Mouse (Mus musculus) ES-CJ7 (cell line): ENCODE results near the gene Zfp36l2.
"Not testable (repeated sequence)": the region's sequence is repeated elsewhere in the genome, so short reads cannot be mapped to it uniquely, and the experiment has no call there.

Experiments used
- DNase-seq: peaks from one replicate; pipeline ENCODE4 v3.0.0; 2011; ENCODE audit warnings: low read depth, low spot score

Zfp36l2 gene

DNA sequence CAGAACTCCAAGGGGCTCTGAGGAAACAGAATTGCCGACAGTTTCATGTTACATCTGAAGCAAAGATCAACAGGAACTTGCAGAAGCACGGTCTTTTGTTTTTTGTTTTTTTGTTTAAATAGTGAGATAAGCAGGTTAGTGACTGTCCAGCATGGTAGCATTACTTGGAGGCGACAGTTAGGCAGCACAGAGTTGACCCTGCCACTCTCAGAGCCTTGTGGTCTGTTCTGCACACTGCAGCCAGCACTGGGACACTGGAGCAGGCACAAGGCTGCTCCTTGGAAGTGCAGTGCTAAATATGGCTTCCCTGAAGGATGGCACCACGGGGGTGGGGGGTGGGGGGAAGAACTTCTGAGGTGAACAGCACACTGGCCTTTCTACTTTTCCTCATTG lies 7.3 kb upstream of the Zfp36l2 start:
- no peak for DNase-seq

DNA sequence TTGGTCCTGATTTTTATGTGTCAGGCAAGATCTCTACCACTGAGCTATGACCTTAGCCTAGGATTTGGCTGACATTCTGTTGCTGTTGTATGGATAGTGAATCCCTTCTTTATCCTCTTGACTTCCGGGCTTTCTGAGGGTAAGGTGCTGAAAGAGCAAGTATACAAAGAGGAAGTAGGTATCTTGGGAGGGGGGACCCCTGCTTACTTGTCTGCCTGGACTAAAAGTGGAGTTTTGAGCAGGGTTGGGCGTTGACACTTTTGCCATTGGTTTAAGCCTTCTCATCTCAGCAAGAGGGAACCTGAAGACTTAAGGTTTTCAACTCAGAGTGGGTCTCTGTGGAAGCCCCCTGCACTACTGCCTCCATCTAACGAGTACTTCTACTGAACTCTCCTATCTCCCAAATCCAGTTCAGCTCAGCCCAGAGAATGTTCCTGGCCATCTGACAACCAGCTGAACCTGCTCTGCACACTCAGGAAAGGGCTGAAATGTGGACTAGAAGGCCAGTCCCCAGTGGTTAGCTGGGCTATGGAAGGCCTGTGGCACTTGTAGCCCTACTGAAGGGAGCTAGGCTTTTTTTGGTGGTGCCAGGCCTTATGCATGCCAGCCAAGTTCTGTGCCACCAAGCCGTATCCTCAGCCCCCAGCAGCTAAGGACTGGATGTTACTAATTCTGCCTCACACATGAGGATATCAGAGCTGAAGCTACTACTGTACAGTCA lies 6.7 kb upstream of the Zfp36l2 start:
- no peak for DNase-seq

DNA sequence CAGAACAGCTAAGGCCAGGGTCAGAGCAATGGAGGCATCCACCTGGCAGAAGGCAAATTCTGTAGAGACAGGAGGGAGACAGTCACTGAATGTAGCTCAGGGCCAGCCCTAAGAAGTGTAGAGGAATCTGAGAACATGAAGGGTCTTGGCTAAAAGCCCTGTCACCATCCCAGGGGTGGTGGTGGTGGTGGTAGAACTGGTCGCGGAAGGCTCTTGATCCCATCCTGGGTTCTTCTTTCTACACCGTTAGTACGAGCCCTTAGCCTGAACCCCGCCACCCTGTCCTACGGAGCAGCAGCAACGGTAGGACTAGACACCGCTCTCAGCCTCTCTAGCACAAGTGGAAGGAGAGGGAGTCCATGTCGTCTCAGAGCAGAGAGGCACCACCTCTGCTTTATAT lies 5.7 kb upstream of the Zfp36l2 start:
- DNase-seq: no peak

DNA sequence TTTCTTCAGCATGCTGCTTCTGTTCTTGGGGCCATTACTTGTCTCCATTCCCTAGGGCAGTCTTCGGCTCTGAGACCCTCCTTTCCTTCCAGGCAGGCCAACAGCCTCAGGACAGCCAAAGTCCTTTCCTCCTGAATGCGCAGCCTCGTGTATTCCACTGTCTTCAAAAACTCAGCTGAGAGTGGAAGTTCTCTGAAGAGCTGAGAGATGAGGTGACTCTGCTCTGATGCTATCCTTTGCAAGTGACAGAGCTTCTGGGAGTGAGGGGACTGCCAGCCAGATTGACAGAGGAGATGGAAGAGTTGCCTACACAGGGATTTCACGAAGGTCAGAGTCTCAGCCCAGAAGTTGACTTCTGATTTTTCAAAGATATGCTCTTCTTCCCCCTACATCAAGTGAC lies 4.2 kb upstream of the Zfp36l2 start:
- no peak for DNase-seq

DNA sequence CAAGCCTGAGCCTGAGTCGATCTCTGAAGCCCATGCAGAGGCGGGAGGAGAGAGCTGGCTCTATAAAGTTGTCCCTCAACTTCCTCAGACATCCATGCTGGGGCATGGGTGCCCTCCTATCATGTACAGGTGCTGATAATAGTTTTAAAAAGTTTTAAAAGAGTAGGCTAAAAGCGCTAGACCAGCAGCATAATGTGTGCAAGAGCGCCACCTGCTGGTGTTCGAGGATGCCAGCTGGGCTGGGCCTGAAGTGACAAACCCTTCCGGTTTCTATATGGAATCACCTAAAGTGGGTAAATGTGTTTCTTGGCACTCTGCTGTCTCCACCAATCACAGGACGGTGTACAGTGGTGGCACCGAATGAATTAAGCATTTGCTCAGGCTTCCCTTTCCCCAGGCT lies 3.1 kb upstream of the Zfp36l2 start:
- DNase-seq: peak; percentile 60

DNA sequence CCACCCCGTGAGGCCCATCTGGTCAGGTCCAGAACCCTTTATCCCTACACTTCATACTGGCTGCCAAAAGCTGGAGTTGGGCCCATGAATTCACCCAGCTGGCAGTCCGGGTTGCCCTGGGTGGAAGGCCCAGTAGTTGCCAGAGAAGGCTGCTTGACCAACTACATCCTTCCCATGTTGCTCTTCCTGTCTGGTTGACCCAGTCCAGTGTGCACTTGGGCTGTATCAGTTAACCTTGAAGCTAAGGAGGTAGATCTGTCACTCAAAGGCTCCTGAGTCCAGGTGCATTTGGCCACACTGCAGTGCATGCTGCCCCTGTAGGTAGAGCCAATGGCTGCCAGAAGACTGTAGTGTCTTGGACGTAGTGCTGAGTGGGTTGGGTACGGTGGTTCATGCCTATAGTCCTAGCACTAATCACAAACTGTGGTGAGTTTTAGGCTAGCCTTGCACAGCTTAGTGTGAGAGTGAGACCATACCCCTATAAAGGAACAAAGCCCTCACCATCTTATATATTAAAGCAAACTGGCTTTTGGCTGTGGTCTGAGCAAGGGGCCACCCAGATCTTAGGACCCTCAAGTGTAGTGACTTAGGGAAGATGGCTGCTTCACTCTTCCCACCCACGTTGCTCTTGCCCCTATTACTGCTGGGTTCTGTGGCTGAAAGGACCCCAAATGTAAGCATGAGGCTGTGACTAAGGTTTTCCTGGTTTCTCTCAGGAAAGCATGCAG lies 1.5 kb upstream of the Zfp36l2 start:
- no peak for DNase-seq

DNA sequence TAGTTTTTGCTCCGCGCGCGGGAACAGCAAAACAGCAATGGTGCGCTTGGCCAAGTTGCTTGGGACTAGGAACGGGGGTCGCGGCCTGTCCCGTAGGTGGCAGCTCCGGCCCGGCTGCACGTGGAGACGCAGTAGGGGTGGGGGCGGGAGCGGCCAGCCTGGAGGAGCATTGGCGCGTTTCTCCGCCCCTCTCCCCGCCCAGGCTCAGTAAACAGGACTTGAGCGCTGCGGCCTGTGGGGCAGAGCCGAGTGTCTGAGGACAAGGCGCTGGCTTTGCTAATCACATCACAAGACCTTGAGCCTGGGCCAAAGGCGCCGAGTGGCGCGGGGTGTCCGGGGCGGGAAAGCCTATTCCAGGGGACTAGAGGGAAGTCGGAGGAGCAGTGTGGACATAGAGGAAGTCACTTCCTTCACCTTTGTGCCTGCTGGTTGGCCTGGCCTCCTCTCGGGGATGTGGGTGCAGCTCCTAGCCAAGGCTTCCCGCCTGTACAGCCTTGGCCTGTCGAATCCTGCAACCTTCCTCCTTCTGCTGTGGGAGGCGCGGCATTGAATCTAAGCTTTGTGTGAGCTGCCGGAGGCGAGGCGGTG lies 721 bp upstream of the Zfp36l2 start:
- peak; percentile 91 for DNase-seq

DNA sequence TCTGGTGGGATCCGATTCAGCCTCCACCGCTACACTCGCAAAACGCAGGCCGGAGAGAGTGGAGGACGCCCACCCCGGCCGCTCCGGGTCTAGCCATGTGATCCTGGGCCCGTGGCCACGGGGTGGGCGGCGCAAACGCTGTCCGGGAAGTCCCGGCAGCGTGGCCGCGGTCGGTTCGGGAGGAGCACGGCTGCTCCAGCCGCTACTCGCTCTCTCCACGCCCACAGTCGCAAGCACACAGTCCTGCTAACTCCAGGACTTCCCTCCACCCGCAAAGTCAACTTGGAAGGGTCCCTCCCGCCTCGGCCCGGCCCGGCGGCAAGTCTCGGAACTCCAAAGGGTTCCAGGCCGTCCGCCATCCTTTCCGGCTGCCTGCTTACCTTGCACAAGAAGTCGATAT lies 483 bp downstream of the Zfp36l2 start:
- DNase-seq: not testable (repeated sequence)

DNA sequence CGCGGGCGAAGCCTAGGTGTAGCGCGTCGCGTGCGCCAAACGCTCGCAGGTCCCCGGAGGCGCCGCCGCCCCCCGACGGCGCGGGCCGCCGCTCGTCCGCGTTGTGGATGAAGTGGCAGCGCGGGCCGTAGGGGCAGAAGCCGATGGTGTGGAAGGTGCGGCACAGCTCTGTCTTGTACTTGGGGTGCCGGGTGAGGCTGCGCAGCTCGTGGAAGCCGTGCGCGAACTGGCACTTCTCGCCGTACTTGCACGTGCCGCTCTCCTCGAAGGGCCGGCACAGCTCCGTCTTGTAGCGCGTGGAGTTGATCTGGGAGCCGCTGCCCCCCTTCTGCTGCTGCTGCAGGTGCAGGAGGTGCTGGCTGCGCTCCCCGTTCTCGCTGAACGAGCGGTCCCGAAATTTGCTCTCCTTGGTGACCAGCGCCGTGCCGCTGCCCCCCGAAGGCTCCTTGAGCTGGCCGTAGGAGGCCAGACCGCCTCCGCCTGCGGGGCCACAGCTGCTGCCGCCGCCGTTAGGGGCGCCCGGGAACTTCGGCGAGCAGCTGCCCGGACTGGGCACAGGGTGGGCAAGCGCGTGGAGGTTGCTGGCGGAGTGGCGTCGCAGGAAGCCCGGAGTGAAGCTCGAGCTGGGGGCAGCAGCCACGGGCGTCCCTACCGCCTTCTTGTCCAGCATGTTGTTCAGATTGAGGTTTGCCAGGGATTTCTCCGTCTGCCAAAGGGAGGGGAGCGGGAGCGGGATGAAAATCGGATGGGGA lies 1.1 kb downstream of the Zfp36l2 start:
- DNase-seq: peak; percentile 35

DNA sequence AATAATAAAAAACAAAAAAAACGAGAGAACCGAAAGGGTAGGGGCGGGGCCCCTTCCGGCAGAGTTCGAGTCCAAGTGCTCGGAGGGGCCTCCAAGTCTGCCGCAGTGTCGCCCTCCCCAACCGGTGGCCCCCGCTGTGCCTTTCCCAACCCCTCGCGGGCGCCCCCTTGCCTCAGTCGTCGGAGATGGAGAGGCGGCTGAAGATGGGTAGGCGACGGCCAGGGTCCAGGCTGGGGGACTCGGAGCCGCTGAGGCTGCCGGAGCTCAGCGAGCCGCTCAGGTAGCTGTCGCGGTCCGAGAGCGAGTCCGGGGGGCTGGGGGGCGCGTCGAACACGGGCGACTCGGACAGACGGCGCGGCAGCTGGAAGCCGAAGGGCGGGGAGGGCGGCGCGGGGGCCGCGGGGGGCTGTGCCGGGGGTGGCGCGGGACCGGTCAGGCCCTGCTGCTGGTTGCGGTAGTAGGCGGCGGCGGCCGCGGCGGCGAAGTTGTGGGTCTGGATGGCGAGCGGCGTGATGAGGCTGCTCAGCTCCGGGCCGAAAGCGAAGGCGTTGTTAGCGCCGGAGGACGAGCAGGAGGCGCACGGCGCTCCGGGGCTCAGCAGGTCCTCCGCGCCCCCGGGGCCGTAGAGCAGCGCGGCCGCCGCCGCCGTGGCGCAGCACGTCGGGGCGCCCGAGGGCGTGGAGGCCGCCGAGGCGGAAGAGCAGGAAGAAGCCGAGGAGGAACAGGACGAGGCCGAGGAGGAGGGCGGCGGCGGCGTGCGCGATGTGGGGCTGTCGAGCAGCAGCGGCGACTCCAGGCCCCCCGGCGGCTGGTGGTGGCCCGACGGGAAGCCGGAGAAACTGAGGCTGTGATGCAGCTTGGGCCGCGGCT lies 1.9 kb downstream of the Zfp36l2 start:
- peak; percentile 53 for DNase-seq

DNA sequence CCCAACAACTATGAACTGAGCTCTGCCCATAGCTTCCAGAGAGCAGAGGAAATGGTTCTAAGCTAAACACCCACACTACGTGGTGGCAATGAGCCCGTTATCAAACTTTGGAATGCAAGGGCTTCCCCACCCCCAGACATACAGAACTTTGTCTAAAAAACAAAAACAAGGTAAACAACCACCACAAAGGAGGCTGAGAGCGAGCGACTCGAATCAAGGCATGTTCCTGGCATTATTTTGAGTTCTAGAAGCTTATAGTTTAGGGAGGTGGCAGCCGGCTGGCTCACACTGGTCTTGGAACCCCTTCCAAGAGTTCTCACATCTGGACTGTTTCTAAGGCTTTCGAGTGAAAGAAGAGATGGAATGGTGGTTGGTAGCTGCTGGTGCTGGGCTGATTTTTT lies 2.7 kb downstream of the Zfp36l2 start:
- DNase-seq: no peak

DNA sequence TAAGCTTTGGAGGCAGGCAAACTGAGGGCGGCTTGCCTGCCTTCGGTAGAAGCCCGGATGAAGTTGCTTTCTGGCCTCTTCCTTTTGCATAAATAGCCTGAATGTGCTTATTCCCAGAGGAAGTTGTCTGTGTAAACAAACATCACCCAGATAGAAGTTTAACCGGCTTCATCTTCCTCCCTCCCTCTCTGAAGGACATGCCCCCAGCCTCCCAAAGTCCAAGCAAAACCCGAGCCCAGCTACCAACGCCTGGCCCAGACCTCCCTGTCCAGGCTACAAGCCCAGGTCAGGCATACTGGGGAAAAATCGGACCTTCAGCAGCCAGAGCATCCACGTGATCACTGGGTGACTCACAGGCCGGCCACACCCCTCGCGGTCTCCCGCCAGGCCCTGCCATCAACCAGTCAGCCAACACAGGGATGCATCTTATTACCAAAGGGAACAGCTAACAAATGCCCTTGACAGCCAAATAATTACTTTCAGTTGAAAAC lies 4.4 kb downstream of the Zfp36l2 start:
- peak; percentile 90 for DNase-seq

DNA sequence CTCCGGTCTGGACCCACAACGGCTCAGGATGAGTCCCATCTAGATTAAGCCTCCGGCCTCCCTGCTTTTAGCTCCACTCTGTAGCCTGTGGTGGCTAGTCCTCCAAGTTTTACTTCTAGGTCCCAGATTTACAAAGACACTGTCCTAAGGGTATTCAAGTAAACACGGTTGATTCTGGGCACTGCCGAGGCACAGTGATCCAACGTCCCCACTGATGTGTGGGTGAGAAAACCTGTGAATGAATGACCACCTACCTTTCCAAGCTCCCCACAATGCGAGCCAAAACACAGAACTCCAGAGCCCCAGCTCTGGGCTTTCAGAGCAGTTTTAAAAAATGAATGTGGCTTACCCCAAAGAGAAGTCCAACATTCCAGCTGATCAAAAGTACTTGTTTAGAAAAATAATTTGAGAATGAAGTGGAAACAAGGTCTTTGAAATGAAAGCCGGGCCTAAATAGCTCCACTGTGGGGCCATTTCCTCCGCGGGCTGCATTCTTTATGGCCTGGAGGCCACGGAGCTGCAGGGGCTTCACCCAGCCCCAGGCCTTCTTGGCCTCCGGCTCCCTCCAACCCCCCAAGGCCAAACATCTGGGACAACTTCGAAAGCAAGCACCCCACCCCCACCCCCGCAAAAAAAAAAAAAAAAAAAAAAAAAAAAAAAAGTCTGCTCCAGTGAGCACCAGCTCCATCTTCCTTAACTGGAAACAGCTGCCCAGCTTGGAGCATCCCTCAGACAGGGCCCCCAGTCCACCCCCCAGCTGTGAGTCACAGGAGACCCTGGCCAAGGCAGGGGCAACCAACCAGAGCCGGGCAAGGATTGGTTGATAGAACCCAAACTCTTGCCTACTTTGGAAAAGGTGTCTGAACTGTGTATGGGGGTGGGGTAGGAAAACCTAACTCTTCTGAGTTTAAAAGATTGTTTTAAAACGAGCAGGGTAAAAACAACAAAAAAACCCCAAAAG lies 5.2 kb downstream of the Zfp36l2 start:
- peak; percentile 39 for DNase-seq

DNA sequence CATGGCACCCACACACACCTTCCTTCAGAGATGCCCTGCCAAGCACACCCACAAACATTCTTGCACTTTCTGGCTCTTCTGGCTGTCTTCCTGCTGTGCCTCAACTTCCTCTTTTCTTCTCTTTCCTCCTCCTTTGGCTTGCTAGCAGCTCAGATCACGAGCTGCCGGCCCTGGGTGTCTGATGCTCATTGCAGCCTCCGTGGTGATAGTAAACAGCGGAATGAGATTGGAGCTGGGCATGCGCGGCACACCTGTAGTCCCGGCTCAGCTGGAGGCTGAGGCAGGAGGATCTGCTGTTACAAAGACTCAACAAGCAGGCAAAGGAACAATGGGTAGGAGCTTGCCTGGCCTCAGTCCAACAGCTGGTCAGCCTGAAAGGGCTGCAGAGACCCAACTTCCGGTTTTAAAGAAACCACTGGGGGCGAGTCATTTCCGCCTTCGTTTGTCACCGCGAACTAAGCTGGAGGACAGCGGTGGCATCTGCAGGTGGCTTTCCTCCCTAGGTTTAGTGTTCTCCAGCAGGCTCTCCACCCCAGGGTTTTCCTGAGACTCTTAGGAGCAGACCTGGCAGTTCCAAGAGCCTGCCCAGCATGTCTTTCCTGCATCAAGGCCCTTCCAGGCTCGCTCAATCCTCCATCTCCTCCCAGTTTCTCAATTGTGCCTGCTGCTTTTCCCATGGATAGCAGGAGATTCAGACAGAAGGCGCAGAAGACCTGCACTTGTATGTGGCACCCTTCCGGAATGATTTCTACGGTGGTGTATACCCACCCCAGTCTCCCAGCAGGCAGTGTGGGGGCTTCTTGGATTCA lies 6.0 kb downstream of the Zfp36l2 start:
- peak; percentile 72 for DNase-seq

DNA sequence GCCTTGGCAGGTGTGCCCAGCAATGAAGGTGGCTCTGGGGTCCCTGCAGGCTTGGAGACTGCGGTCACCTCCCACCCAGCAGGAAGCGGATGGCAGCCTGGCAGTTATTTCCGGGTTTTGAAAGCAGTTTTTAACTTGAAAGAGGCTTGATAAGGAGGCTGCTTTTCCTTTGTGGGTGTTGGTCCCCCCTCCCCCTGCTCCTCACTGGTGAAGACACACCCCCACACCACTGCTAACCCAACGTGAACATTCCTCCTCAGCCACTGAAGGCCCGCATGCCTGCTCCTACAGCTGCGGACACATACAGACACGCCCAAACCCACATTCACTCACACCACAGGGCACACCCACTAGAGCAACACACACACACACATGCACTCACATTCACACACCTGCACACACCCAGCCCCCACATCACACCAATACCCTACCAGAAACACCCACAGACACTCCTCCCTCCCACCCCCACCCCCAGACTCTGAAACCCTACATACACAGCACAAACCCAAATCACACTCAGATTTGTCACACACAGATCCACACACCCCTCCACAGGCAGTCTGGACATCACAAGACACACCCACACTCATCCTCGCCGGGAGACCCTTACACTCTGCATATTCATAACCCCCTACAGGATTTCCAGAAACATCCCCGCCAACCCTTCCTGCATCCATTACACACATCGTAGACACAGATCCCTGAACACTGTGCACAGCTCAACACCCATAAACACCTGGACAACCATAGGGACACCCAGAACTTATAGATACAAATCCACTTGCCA lies 6.8 kb downstream of the Zfp36l2 start:
- DNase-seq: peak; percentile 83

DNA sequence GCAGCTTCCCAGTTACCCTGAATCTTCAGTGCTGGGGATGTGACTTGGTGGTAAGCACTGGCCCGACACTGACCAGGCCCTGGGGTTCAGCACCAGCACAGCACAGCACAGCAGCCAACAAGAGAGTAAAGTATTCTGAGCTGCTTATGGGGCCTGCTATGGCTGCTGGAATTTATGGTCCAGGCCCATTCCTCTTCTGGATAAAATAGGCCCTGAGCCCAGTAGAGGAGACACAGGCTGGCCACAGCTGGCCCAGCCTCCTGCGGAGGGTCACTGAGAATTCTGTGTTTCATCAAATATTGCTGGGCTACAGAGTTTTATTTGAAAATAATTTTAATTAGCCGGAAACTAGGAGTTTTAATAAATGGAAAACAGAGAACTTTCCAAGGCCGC lies 7.8 kb downstream of the Zfp36l2 start:
- DNase-seq: no peak

DNA sequence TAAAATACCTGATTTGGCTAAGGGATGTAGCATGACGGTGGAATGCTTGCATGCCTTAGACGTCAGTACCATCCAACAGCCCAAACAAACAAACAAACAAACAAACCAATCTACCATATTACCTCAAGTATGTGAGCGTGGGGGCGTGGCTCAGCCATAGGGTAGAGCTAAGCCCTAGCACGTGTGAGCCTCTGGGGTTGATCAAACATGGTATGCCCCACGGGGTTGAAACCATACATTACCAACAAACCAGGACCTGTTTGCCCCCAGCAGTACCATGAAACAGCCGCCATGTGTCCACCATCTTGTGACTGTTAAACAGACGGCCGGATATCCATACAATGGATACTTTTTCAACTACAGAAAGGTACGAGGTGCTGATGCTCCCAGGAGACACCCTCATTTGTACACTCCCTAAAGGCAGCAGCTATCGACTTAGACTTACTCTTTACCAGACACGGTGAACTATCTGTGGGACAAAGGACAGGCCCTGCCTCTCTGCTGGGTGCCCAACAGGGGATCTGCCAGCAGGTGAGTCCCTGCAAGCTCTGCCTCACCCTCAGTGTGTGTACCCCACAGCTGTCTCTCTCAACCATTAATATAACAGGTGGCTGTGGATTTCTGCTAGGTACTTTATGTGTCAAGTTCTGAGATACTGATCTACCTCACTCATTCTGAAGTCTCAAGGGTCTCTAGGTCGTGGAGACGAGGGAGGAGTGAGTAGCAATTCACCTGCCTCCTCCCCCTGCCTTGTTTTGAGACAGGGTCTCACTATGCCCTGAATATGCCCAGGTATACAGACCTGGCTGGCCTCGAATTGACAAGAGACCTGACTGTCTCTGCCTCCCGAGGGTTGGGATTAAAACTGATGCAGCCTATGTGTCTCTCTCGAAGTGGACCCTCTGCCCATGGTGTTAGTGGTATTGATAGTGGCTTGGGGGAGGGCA lies 8.4 kb downstream of the Zfp36l2 start:
- no peak for DNase-seq
